Mouse (Mus musculus) embryo, embryonic 9.5 days (tissue): ENCODE data around the gene Nagk.
A peak's percentile ranks its signal among the peaks of the same experiment; 100 is the strongest.
"Not testable (repeated sequence)": the region's sequence is repeated elsewhere in the genome, so short reads cannot be mapped to it uniquely, and the experiment has no call there.

Experiments used
- DNase-seq: peaks from one replicate; pipeline ENCODE4 v3.0.0-alpha.2; 2017; ENCODE audit errors: extremely low spot score

The Nagk gene

DNA sequence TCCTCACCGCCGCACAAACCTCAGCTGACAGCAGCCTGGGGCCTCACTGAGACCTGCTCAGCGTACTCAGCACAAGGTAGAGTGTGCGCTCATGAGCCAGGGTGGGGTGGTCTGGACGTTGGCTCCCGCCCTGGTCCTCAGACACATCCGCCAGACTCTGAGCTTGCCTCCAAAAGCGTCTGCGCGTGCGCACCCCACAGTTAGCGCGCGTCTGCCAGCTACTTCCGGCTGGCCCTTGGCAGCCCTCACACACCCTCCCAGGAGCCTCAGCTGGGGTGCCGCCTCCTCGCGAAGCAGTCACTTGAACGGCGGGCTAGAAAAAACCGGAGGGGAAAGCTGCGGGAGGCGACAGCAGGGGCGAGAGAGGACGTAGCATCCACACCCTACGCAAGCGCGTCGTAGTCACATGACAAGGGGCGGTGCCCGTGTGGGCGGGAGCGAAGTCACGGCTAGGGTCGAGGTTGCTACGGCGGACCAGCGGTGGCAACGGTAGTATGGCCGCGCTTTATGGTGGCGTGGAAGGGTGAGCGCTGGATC, at the start of gene Nagk:
Gene Nagk, plus strand, starts transcription at position 223 of the 537 bp plus-strand sequence.
- DNase-seq = peak; percentile 94

DNA sequence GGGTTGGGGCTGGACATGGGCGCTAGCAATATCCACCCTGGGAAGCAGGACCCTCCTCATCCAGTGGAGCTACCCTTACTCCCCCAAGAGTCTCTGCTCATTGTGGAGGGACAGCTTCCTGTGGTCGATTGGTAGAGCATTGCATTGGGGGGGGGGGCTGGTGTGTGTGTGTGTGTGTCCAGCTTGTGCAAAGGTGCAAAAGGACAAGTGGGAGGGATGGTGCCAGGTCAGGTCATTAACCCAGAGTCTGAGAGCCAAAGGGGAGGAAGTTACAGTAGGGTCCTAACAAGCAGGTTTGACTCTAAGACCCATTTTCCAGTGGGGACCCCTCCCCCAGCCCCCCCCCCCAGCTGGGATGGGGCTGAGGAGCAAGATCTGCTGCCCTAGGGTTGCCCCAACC, 49.3 kb upstream of the Nagk start:
- DNase-seq = no peak

DNA sequence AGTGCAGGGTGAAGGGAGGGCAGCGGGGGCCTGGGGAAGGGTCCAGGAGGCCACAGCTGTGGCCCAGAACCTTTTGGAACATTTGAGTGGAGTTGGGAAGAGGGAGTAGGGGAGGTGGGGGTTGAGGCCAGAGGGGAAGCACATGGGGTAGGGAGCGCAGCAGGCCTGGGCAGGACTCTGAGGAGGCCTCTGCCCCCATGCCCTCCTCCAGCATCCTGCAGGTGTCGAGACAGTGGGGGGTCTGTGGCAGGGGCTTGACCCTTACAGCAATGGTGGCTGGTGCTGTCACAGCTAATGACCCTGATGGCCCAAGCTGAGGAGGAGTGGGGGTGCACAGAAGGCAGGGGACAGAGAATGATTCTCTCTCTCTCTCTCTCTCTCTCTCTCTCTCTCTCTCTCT, 45.5 kb upstream of the Nagk start:
- DNase-seq = no peak

DNA sequence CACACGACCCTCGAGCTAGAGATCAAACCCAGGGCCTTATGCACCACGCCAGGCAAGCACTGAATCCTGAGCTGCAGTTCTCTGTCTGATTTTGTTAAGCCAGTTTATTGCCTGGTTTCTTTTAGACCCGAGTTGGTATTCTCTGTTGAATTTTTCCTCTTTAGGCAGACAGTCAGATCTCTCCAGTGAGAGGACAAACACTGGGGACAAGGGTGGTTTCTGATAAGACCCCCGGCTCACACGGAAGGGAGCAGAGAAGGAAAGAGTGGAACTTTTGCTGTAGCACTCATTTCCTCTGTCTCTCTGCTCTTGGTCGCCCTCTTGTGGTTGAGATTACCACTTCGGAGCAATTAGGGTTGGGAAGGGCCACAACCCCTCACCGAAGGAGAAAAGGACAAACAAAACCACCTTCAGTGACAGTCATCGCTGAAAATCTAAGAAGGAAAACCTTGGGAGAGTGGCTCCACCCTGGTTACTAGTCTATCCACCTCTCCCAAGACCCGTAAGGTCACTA, 44.6 kb upstream of the Nagk start:
- peak; percentile 78 for DNase-seq

DNA sequence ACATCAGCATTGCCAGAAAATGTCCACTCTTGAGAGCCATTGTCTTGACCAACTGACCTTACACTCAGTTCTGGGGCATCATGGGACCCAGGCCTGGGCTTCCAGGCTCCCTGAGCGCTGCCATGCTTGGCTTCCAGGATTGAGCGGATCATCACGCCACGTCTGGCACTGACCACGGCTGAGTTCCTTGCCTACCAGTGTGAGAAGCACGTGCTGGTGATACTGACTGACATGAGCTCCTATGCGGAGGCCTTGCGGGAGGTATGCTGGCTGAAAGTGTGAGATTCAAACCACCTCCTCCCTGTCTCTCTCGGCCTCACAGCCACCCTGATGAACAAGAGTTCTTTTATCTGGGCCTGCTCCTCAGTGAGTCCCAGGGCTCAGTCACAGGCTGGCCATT, 38.7 kb upstream of the Nagk start:
- no peak for DNase-seq

DNA sequence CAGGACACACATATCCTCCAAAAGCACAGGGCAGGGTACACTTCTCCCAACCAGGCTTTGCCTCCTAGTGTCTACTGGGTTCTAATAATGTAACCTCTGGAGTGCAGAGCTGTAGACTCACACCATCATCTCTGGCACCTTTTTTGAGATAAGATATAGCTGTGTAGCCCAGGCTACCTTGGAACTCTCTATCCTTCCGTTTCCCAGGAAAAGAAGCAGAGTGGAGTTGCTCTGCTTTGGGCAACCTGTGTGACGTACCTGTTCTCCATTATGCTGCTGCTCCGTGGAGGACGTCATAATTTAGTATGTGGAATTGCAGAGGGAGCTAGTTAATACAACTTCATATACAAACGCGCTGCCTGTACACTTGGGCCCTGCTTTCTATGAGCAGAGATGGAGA, 32.4 kb upstream of the Nagk start, which contains the start of gene Ankrd53:
Gene Ankrd53, plus strand, starts transcription at position 301 of the 400 bp plus-strand sequence.
- DNase-seq = no peak

DNA sequence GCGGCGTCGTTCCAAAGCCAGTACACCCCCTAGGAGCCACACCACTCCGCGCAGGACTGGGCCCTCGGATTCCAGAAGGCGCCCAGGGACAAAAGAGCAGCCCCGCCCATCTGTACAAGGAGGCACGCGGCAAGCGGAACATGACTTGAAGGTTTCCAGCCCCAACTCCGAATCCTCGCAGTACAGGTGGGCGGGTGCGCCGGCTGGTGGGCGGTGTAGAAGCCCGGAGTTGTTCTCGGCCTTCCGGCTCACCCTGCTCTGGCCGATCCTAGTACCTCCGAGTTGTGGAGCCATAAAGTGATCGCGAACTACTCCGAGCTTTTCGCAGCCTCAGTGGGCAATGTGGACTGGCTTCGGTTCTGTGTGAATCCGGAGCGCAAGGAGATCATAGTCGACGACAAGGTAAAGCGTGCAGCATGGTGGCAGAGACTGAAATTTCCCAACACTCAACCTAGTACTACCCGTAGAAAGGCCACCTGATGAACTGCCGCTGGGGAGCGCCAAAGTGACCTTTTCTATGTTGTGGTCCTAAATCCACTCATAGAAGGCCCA, 31.8 kb upstream of the Nagk start:
- DNase-seq = peak; percentile 34

DNA sequence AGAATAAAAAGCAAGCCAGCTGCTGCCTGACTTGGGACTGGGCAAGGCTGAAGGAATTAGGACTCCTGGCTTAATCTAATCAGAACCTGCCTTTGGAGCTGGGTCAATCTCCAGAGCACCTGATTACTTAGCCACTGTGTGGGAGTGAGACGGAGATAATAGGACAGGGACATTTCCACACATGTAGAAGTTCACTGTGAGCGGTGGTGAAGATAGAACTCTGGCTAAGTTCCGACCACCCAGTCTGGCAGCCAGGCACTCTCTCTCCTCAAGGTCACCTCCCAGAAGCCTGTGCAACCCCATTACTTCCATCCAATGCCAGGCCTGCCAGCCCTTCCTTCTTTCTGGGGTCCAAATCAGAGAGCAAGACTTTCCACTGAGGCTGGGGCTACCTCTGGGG, 27.8 kb upstream of the Nagk start:
- DNase-seq = no peak

DNA sequence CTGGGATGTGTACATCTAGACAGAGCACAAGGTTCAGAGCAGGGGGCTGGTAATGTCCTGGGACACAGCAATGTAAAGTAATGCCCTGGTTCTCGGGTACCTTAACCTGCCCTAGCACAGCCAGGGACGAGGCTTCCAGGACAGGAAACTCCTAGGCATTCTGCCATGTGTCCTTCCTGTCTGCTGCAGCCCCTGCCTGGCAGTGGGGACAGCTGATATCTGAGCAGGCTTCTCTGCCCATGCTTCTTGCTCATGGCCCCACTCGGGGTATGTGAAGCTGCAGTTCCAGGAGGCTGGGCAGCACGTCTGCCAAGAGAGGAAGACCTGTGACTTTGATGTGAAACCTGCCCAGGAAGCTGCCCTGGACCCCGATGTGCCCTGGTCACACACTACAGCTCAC, 26.3 kb upstream of the Nagk start:
- DNase-seq = no peak

DNA sequence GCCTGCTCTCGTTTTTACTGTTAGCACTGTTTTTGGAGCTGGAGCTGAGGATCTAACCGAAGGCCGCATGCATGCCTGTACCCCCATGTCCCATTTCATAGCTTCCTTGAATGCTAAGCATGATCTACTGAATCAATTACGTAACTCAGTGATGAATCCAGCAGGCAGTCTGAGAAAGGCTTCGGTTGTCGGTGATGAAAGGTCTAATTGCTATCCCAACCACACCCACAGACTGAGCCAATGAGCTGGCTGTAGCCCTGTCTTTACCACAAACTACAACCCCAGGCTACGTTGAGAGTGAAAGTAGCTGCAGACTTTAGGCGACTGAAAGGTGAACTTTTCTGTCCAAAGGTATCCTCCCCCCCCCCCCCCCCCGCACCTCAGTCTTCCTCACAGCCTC, 20.7 kb upstream of the Nagk start:
- DNase-seq = no peak

DNA sequence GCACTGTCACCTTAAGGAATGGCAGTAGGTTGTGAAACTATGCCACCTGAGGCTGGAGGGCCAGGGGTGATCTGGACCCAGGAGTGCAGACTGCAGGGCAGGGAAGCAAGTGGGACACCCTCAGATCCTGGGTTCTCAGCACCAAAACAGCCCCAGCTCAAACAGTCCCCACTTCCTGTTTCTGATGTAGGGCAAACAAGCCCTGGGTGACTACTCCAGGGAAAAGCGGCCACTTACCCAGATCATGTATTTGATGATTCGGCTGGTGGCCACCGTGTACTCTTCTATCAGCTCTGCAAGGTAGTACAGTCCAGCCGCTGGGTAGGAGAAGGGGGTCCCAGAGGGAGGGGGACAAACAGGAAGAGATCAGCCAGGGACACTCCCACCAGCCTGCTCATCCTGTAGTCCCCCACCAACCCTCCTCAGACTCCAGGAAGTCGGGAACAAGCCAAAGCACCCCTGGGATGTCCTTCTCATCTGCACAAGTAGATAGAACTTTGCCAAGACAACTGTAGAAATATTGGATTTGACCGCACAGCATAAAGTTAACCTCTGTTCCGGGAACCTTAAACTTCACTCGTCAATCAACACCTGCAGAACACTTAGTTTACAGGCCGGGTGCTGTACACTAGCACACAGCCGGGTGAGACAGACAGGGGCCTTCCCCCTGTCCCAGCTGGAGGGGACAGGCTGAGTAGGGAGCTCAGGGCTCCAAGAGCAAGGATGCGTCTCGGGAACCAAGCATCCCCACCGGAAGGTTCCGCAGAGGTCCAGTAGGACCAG, 19.8 kb upstream of the Nagk start:
- peak; percentile 39 for DNase-seq

DNA sequence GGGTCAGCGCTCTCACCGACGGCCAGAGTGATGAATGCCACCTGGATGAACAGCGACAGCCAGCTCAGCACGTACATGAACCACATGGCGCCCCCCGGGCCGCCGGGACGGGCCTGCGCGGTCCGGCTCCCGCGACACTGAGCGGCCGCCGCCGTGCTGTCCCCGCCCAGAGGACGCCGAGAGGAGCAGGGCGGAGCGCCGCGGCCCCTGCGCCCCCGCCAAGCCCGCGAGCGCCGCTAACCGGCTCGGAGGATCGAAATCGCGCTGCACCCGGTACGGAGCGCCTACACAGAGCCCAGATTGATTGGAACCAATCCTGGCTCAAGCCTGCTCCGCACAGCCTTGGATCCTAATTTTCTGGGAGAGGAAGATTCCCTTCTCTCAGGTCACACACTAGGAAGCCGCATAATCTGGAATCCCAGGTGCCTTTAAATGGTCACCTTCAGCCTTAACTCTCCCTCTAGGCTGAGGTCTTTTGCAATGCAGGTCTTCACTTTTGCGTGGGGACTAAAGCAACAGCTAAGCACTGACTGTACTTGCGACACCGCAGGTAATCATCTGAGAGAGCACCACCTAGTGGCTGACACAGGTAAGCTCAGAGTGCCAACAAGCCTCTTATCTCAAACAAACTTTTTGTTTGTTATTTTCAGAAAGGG, 19.0 kb upstream of the Nagk start, which contains the start of gene Tex261:
Gene Tex261, minus strand, starts transcription at position 176 of the 656 bp plus-strand sequence.
- DNase-seq = peak; percentile 95

DNA sequence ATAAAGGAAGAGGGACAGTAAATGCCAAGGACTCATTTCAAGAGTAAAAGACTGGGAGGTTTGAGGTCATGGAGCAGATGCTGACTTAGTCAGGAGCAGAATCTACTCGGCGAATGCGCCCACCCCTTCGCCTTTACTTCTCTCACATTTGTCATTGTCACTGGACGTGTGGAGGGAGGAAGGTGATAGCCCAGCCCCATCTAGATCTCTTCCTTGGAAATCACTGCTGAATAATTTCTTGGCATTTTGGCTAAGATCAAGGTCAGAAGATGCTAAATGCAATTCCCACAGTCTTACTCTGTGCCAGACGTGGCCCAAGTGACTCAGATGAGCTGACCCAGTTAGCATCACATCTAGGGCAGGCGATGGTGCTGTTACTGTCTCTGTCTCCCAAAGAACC, 16.5 kb upstream of the Nagk start:
- no peak for DNase-seq

DNA sequence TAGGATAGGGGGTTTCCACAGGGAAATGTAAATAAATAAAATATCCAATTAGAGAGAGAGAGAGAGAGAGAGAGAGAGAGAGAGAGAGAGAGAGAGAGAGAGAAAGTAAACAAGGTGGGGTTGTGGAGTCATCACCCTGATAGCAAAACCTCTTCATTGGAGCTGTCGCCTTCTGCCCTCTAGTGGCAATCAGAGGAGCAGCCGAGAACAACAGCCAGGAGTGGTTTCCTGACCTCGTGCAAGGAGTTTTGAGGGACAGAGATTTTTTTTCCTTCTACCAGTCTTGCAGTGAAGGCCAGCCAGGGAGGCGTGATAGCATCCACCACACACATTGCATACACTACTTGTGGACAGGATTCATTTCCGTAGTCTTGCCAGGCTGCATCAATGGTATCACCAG, 15.8 kb upstream of the Nagk start:
- DNase-seq = peak; percentile 54

DNA sequence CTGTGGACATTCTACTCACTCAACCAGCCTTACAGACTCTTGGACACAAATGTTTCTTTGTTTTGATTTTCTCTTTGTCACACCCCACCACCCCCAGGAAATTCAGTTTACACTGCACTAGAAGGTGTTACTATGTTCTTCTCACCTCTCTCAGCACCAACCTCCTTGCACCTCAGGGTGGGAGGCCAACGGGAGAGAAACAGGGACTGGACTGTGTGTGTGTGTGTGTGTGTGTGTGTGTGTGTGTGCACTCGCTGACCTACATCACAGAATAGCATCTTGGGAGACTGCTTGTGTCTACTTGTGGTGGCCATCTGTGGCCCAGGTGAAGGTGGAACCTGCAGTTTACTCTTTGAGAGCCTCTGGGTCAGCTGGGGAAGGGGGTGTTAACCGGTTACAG, 8.4 kb upstream of the Nagk start:
- DNase-seq = no peak

DNA sequence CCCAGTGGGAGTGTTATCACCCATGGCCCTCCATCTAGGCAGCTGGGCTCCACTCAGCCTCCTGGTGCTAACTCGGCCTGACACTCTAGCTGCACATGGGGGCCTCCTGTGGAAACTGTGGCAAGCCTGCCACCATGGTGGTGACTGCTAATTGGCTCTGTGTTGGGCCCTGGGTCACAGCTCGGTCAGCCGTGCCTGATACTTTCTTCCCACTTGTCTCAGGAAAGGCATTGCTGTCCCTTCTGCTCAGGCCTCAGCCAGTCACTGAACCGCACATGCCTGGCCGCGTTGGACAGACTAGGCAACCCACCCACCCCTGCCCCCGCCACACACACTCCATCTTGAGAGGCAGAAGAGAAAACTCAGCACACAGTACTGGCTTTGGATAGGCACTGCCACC, 6.2 kb upstream of the Nagk start:
- DNase-seq = peak; percentile 36

DNA sequence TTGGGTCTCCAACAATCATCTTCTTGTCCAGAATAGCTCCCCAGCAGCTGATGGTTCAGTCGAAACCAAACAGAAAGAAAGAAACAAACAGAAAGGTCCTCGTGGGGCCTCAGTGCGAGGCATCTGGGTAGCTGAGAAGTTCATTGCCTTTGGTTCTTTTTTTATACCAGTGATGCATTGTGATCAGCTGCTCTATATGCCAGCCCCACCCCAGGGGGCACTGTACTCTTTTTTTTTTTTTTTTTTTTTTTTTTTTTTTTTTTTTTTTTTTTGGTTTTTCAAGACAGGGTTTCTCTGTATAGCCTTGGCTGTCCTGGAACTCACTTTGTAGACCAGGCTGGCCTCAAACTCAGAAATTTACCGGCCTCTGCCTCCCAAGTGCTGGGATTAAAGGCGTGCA, 4.2 kb upstream of the Nagk start:
- not testable (repeated sequence) for DNase-seq

DNA sequence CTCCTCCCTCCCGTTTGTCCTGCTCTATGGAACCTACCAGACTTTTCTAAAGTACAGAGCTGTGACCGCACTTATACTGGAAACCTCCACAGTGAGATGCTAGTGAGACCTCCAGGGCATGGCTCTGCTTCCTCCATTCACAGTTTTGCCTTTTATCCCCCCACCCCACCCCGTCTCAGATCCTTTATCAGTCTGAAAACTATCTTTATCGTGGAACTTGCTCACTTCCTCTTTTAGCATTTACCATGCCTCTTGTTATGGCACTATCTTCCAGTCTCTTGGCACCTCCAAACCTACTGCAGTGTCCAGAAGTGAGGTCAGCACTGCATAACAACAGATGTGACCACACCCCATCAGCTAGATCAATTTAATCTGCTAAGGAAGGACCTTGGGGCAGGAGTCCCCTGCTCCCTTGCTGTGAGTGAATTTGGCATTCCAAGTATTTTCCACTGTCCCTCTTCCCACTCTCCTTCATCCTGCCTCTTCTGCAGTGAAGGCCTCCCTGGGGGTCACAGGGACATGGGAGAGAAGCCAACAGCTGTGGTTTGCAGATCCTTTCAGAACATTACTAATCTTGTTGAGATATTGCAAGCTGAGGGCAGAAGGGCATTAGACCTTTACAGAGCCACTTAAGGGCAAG, 3.4 kb upstream of the Nagk start:
- DNase-seq = no peak

DNA sequence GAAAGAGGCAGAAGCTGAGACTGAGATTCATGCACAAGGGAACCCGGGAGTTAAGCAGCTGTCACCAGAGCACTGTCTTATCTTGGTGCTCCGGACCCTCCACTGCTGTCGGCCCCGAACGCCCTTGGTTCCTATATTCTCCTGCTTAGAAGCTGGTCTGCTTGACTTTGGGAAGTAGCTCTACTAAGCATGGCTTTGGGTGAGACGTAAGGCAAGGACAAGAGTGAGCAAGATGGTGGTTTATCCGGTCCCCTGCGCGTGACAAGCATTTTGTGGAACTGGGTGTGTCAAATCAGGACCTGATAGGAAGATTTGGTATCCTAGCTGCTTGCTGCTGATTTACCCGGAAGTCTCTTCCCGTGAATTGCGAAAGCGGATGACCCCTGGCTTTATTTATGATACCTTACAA, 714 bp downstream of the Nagk start:
- no peak for DNase-seq

DNA sequence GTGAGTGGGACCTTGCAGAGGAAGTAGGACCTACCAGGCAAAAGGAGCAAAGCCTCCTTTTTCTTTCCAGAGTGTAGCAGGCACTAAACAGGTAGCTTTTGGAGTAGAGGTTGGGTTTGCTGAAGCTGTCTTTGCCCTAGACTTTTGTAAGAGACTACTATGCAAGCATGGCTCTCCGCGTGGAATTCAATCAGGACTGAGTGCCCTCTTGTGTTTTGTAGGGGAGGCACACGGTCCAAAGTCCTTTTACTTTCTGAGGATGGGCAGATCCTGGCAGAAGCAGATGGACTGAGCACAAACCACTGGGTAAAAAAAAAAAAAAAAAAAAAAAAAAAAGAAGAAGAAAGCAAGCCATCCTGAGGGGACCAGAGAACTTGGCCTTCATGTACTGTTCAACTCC, 1.9 kb downstream of the Nagk start:
- no peak for DNase-seq

DNA sequence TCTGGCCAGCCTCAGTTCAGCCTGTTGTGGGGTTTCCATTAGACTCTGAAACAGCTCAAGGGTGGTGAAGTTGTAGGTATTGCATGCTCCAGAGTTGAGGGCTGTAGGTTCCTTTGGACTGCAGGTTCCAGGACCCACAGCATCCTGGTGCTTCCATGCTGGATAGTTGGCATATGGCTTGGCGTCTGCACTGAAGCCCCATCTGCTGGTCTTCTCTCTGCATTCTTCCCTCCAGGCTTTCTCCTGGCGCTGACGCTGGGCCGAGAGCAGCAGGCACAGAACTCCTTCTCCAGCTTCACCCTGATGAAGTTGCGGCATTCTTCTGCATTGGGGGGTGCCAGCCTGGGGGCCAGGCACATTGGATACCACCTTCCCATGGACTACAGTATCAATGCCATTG, 7.3 kb downstream of the Nagk start:
- no peak for DNase-seq

DNA sequence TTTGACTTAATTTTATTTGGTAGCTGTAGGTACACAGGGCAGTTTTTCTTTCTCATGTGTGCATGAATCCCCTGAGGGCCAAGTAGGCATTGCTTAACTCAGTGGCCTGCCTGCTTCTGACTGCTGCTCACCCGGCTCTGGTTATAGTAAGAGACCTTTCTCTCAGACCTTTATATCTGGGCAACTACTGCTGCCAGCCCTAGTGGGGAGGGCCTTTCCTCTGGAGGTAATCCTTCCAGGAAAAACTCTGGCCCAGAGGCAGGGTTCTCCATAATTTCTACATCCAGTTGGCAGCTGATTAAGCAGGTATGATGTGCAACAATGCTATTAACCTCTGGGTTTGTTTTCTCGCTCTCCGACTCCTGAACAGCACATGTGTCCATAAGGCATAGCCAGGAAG, 8.1 kb downstream of the Nagk start:
- DNase-seq = no peak
